Mouse (Mus musculus): Measurements from ENCODE around the gene Zfp358. TPM values are rescaled to one million over a fixed set of nuclear protein-coding genes. Genes with fewer than 3 reads are reported as not detected.

Zfp358 gene
- 18.2 and 24.3 TPM in 2 replicates for total RNA-seq (2021)
- long read RNA-seq, transcript Zfp358-201 (2 exons, 1,999 nt), result major isoform, 16 of 18 reads
- long read RNA-seq, partial matches to known transcripts, result 0 of 18 reads
- long read RNA-seq, other reads (novel, unspliced or antisense), result 0 of 18 reads

DNA sequence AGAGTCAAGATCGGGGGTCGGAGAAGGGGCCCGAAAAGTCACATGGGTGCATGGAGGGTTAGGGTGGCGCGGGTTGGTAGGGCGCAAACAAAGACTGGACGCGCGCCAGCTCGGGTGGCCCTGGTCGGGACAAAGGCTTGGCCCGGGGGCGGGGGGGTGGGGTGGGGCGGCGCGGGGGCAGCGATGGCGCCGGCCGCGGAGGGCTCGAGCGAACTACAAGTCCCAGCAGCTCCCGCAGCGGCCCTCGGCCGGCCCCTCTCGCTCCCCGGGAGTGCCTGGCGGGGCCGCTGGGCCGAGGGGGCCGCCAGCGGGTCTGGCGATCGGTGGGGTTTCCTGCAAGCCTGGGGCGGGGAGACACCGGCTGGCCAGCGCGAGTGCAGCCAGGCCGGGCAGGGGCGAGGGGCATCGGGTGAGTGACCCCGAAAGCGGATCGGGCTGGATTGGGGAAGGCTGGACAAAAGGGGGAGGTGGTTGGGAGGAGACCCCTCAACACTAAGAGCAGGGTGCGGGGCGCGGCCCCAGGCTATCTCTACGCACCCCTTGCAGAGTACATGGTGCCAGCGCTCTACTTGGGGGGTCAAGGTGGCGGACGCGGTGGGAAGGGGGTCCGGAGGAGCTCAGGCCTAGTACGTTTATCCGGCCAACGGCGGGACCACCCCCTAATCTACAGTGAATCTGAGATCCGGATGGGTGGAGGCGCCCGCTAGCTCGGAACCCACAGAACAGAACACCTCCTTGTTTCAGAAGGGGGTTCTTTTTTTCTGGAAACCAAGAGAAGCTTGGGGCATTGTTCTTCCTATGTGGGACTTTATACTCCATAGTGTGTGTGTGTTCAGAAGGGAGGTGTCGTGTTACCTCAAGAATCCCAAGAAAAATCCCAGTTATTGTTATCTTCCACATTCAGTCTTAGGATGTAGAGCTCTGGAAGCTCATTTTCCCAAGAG, at the start of gene Zfp358:
TSS of gene Zfp358 (plus strand) at position 238 of the 944 bp plus-strand sequence.
- DNase-seq, result peak; percentile 82

DNA sequence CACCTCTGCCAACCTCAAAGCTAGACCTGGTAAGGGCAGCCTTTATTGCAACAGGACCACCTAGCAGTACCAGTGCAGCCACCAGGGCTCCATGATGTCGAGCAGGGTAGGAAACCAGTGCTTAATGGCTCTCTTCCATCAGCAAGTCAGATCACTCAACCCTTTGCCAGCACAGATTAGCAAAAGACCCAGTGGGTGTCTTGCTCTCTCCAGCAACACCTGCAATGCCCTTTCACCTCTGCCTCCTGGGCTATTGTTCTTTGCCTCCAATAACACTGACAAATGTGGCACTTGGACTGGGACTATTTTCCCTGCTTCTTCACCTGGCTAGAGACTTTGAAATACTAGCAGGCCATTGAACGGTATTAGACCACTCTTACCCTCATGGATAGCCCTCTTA, 43.7 kb upstream of the Zfp358 start:
- DNase-seq, result no peak

DNA sequence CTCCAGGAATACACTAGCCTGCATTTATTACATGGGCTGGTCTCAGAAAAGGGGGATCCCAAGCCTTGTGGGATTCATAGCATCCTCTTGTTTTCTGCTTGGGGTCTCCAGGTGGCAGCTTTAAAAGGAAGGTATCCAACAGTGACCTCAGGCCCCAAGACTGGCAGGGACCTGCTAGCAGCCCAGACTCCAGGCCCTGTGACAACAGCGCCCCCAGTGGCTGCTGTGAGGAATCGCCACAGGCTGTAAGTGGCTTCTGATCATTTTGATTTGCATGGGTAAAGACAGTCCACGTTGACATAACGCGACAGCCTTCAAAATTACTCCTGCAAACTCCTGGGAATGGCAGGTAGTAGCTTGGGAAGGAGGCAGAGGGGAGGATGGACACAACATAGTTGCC, 42.3 kb upstream of the Zfp358 start:
- DNase-seq, result peak; percentile 73

DNA sequence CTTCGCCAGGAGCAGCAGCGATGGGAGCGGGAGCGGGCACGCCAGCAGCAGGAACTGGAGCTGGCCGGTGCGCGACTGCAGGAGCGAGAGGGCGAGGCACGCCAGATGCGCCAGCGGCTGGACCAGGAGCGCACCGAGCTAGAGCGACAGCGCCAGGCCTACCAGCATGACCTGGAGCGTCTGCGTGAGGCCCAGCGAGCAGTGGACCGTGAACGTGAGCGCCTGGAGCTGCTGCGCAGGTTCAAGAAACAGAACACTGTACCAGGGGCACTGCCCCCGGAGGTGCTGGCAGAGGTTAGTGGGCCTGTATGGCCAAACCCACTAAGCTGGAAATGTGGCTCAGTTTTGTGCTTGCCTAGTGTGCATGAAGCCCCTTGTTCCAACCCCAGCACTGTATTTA, 40.9 kb upstream of the Zfp358 start:
- no peak for DNase-seq

DNA sequence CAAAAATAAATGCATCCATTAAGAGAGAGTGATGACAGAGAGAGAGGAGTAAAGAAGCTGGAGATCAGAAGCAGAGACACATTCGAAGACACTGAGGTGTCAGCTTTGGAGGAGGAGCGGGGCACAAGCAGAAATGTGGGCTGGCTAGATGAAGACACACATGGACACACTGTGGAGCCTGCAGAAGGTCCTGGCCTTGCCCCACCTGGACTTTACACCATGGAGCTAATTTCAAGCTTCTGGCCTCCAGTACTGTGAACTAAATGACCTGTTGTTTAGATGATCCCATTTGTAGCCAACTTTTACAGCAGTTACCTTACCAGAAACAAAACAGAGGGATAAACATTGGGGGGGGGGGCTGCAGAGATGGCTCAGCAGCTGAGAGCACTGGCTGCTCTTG, 29.7 kb upstream of the Zfp358 start:
- no peak for DNase-seq

DNA sequence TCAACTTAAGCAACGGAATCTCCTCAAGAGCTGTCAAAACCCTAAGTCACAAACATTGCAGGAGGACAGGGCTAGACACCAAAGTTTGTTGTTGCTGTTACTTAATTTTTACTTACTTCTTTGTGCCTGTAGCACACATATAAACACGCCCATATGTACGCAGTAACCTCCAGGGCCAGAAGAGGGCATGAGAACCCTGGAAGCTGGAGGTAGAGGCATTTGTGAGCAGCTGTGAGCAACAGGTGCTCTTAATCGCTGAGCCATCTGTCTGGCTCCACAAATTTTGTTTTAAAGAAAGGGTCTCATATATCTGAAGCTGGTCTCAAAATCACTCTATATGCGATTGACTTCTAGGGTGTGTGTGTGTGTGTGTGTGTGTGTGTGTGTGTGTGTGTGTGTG, 28.6 kb upstream of the Zfp358 start:
- no peak for DNase-seq

DNA sequence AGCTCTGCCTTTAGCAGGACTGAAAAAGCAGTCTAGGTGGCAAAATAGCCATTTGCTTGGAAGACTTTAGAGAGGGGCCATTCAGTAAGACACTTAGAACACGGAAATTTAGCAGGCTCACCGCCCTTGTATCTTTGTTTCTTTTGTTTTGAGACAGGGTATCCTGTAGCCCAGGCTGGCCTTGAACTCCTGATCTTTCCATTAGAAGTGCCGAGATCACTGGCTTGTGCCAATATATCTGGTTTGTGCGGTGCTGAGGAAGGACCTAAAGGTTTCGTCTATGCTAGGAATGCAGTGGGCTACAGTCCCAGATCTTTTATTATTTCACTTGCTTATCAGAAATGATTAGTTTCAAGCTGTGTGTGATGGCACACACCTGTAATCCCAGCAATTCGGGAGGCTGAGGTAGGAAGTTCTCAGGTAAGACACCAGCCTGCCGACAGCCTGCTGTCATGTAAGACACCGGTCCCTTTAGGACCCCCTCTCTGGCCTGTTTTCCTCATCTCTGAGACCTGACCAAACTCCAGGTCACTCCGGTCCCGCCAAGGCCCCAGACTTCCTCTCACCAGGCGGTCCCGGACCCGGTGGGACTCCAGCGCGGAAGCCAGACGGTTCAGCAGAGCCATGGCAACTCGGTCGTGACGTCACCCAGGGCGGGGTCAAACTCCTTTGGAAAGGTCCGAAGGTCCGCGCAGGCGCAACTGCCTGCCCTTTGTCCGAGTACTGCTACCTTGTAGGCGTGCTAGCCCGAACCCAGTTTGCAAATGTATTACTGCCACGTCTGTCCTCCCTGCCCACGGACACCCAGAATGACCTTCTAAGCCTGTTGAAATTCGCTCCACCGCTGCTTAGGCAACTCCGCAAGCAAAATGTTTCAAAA, 25.7 kb upstream of the Zfp358 start, which contains the start of gene Pex11g:
TSS of gene Pex11g (minus strand) at position 675 of the 880 bp plus-strand sequence.
- peak; percentile 100 for DNase-seq

DNA sequence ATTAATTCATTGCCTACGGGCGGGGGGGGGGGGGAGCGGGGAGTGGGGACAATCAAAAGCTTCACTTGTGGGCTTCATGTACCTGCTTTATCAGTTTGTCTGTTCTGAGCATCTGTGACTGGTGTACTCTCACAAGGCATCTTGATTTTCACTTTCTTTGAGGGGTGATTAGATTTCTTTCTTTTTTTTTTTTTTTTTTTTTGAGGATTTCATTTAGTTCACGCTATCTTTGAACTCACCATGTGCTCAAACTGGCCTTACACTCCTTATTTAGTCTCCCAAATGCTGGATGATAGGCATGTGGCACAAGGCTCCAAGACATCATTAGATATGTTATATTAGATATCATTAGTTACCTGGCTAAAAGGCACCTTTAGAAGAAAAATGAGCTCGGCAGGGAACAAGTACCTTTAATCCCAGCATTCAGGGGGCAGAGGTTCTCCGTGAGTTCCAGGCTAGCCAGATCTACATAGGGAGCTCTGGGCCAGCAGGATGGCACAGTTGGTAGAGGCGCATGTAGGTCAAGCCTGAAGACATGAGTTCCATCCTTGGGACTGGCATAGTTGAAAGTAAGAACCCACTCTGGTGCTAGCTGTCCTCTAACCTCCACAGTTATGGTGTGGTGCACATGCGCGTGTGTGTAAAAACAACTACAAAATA, 24.9 kb upstream of the Zfp358 start:
- no peak for DNase-seq

DNA sequence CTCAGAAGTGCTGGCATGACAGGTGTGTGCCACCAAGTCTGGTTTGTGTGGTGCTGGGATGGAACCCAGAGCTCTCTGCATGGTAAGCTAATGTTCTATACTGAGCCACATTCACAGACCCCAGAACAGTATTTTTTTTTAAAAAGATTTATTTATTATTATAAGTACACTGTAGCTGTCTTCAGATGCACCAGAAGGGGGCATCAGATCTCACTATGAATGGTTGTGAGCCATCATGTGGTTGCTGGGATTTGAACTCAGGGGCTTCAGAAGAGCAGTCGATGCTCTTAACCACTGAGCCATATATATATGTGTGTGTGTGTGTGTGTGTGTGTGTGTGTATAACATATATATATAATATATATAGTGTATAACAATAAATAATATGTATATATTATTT, 24.1 kb upstream of the Zfp358 start:
- no peak for DNase-seq

DNA sequence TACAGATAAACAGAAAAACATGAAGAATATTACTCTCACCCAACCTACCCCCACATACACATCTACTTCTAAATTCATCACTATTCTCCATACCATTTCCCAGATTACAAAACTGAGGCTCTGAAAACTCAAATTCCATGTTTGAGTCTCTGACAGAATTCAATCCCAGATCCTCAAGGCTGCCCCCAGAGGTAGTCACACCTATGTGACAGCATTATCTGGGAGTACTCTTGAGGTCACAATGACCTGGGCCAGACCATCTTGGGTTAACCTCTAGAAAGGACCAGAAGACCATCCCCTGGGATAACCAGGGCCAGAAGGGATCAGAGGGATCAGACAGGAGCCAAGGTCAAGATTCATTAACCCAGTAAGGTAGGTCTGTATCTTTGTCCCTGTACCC, 22.4 kb upstream of the Zfp358 start, which contains the start of gene Tex45:
TSS of gene Tex45 (plus strand) at position 301 of the 400 bp plus-strand sequence.
- no peak for DNase-seq

DNA sequence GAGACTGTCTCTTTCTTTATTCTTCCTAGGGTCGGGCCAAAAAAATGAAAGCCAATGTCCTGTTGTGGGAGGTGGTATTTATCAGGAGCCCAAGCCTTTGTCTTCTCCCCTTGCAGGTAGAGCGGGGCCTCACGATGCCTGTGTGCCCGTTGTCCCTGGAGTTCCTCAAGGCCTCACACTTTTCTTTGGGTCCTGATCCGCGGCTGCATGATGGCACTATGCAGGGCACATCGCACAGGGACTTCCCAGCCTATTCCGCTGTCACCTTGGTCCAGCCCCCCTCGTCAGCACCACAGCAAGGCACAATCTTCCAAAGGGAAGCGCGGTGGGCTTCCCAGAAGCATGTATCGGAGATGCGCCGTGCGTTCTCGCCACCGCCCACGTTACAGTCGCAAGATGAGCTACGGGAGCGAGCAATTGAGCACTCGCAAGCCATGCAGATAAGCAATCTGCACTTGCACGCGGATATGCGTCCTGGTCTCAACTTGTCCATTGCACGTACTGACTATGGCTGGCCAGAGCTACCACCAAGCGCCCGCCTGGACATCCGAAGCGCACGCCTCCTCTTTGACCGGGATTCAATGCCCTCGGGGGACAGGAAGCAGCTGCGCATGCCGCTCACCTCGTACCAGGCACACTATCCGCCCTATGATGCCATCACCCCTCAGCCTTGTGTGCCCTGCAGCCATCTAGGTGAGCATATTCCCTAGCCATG, 17.1 kb upstream of the Zfp358 start:
- no peak for DNase-seq

DNA sequence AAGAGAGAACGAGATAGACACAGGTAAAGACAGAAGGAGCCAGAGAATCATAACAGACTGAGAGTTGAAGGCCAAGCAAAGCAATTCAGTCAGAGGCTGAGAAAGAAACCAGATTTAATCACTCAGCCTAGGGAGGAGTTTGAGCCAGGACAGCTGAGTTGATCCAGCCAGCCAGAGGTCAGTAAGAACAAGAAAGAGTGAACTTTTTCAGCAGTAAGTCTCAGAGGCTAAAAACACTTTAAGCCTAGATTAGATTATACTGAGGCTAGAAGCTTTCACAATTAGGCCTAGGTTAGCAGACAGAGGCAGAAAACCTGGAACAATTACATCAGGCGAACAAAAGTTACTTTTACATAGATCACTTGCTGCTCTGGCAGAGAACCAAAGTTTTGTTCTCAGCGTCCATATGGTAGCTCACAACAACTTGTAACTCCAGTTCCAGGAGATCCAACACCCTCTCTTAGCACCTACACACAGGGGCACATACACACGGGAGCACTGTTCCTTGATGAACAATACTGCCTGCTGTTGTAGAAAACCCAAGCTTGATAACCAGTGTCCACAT, 12.6 kb upstream of the Zfp358 start:
- DNase-seq, result no peak

DNA sequence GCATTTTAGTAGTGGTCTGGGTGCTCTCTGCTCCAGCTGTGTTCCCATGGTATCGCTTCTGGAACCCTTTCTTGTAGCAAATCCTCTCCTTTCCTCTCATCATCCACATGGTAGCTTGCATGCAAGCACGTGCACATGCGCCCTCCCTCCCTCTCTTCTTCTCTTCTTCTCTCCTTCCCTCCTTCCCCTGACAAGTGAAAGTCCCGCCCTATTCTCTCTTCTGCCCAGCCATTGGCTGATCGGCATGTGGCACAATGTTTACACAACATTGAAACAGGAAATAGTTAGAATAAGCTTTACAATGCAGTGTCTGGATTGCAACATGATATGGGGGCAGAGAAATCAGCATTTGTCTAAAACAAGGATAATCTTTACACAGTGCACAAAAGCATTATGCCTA, 11.3 kb upstream of the Zfp358 start:
- DNase-seq, result no peak

DNA sequence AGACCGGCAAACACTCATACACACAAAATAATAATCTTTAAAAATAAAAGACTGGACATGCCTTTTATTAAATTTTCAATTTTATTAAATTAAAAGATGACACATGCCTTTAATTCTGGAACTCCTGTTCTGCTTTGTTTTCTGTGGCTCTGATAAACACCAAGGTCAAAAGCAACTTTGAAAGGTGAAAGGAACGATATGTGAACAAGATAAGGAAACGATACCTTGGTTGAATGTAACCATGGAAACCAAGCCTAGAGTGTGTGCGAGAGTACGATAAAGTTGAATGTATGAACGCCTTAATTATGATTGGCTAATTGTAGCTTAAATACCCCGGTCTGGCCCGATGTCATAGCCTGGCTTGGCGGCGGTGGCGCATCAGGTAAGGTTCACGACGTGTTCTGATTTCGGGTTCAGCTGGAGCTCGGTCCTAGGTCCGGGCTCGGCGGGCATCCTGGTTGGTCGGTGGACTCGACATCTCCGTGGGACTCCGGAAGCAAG, 10.6 kb upstream of the Zfp358 start:
- no peak for DNase-seq

DNA sequence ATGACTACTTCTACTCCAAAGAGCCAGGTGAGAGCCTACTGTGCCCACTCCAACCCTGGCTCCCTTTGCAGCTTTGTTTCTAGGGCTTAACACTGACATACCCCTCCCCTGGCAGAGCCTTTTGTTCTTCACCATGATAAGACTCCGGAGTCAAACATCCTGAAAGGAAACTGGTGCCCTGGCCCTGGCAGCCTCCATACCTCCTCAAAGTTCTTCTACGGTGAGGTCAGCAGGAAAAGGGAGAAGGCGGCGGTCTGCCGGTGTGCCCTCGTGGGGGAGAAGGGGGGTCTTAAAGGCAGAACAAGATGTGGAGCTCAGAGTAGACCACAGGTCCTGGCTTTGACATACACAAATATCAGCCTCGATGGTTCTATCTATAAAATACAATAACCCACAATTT, 9.4 kb upstream of the Zfp358 start:
- DNase-seq, result no peak

DNA sequence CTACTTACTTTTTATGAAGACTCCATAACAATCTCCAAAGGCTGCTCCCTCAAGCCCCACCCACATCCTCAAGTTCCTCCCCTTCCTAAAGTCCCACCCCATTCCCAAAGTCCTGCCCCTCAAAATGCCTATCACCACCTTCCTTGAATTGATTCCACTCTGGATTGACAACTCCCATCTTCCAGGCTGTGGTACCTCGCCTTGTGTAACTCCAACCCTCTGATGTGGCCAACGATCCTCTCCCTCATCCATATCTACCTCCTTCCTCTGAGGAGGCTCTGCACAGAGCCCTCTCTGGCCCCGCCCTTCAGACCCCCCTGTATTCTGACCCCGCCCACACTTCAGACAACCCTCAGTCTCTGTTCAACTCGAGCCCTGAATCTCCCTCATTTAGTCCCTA, 7.7 kb upstream of the Zfp358 start:
- no peak for DNase-seq

DNA sequence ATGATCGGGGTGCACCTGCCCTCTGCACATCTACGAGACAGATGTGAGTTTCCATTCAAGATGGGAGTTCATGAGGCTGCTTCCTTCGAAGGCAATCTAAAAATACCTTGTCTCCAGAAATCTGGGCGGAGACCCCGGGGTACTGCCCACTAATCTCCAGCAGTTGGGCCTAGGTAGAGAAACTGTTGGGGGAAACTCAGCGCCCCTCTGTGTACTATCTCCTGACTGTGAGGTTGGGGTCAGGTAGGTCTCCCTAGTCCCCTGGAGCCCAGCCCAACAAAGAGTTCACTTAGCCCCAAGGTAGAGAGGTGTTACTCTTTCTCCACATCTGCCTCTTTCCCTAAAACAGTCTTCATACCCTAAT, 889 bp downstream of the Zfp358 start:
- DNase-seq, result no peak

DNA sequence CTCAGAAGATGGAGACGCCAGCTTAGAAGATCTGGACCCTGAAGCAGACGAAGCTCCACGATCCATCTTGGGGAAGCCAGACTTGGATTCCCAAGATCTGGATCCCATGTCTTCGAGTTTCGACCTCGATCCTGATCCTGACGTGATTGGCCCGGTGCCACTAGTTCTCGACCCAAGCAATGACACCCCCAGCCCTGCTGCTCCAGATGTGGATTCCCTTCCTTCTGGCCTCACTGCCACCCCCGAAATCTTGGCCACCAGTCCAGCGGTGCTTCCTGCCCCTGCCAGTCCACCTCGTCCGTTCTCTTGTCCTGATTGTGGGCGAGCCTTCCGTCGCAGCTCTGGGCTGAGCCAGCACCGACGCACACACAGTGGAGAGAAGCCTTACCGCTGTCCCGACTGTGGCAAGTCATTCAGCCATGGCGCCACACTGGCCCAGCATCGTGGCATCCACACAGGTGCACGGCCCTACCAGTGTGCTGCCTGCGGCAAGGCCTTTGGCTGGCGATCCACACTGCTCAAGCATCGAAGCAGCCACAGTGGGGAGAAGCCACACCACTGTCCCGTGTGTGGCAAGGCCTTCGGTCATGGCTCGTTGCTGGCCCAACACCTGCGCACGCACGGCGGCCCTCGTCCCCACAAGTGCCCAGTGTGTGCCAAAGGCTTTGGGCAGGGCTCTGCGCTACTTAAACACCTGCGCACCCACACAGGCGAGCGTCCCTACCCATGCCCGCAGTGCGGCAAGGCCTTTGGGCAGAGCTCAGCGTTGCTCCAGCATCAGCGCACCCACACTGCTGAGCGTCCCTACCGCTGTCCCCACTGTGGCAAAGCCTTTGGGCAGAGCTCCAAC, 2.9 kb downstream of the Zfp358 start:
- no peak for DNase-seq

DNA sequence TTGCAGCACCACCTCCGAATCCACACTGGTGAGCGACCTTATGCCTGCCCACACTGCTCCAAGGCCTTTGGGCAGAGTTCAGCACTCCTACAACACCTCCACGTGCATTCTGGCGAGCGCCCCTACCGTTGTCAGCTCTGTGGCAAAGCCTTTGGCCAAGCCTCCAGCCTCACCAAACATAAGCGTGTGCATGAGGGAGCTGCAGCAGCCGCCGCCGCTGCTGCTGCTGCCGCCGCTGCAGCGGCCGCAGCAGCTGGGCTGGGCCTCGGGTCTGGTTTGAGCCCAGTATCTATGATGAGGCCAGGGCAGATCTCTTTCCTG, 3.5 kb downstream of the Zfp358 start:
- no peak for DNase-seq

DNA sequence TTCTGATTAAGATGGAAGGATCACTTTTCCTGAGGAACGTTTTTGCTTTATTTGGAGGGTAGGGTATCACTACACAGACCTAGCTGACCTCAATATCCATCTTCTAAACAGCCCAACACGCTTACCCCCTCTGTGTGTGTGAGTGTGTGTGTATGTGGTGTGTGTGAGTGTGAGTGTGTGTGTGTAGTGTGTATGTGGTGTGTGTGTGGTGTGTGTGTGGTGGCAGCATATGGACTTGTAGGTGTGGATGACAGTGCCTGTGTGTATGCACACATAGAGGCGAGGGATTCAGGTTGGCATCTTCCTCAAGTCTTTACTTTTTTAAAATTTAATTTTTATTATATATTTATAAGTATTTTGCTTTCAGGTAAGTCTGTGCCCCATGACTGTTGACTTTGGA, 5.6 kb downstream of the Zfp358 start:
- no peak for DNase-seq

Data from adrenal gland, postnatal 25 days (tissue).